Mouse (Mus musculus) liver, embryonic 14.5 days (tissue): Measurements from ENCODE around the gene Tmem106c.

Source experiments
- CTCF ChIP-seq: IDR thresholded peaks from 2 replicates; pipeline ENCODE4 v1.5.1; 2016; ENCODE audit warnings: antibody characterized with exemption, low read depth, control low read depth
- EP300 ChIP-seq: IDR thresholded peaks from 2 replicates; pipeline ENCODE4 v1.6.1; 2016; ENCODE audit warnings: antibody characterized with exemption, low read depth

DNA sequence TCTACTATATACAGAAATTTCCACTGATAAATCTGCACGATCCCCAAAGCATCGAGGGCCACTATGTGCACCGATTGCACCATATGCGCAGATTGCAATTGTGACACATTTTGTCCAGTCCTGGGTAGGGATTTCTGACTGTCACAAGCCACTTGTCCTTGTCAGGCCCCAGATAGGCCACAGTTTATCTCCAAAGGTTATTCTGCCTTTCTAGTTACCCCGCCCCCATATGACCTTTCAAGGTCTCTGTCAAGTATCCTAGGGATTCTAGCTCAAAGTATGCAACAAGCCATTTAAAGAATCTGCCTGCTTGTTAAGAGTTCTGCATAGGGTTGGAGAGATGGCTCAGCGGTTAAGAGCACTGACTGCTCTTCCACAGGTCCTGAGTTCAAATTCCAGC is 8.6 kb downstream of the Tmem106c start:
- TF ChIP-seq CTCF: no peak
- no peak for TF ChIP-seq EP300
